Mouse (Mus musculus) embryo, embryonic 11.5 days (tissue): ENCODE data around the gene Haao.
"Not testable (repeated sequence)": the region's sequence is repeated elsewhere in the genome, so short reads cannot be mapped to it uniquely, and the experiment has no call there.

ENCODE experiments used
- DNase-seq: peaks from one replicate; pipeline ENCODE4 v3.0.0-alpha.2; 2012; ENCODE audit warnings: low read depth, low spot score

Gene Haao

GRCm38 (mm10) chr17:83865366-83865765 is 17.6 kb upstream of the Haao start:
- DNase-seq, result no peak

- DNase-seq, result no peak
Observed at GRCm38 (mm10) chr17:83862134-83862881, 14.5 kb upstream of the Haao start.

GRCm38 (mm10) chr17:83861444-83862133 is 13.8 kb upstream of the Haao start:
- DNase-seq, result peak; percentile 95

- not testable (repeated sequence) for DNase-seq
Observed at GRCm38 (mm10) chr17:83860968-83861367, 13.2 kb upstream of the Haao start.

GRCm38 (mm10) chr17:83860224-83860623 is 12.5 kb upstream of the Haao start:
- DNase-seq, result no peak

- no peak for DNase-seq
Observed at GRCm38 (mm10) chr17:83859639-83860038, 11.9 kb upstream of the Haao start.

GRCm38 (mm10) chr17:83858413-83858812 is 10.7 kb upstream of the Haao start:
- DNase-seq, result no peak

GRCm38 (mm10) chr17:83854284-83854918 is 6.6 kb upstream of the Haao start:
- no peak for DNase-seq

- no peak for DNase-seq
Observed at GRCm38 (mm10) chr17:83853831-83854230, 6.1 kb upstream of the Haao start.

- DNase-seq, result no peak
Observed at GRCm38 (mm10) chr17:83850864-83851263, 3.1 kb upstream of the Haao start.

- DNase-seq, result peak; percentile 86
Observed at GRCm38 (mm10) chr17:83850458-83850857, 2.7 kb upstream of the Haao start.

GRCm38 (mm10) chr17:83849717-83850116 is 2.0 kb upstream of the Haao start:
- no peak for DNase-seq

- no peak for DNase-seq
Observed at GRCm38 (mm10) chr17:83849081-83849675, 1.4 kb upstream of the Haao start.

- no peak for DNase-seq
Observed at GRCm38 (mm10) chr17:83848482-83848881, 719 bp upstream of the Haao start.

- no peak for DNase-seq
Observed at GRCm38 (mm10) chr17:83847100-83847499, 663 bp downstream of the Haao start.

- no peak for DNase-seq
Observed at GRCm38 (mm10) chr17:83846301-83847021, 1.3 kb downstream of the Haao start.

- no peak for DNase-seq
Observed at GRCm38 (mm10) chr17:83845538-83845937, 2.2 kb downstream of the Haao start.

- DNase-seq, result no peak
Observed at GRCm38 (mm10) chr17:83843780-83844179, 4.0 kb downstream of the Haao start.

GRCm38 (mm10) chr17:83841011-83841410 is 6.8 kb downstream of the Haao start:
- DNase-seq, result no peak

GRCm38 (mm10) chr17:83839132-83839531 is 8.6 kb downstream of the Haao start:
- DNase-seq, result no peak

- DNase-seq, result no peak
Observed at GRCm38 (mm10) chr17:83837659-83838190, 10.0 kb downstream of the Haao start.
